Mouse (Mus musculus) neural tube, postnatal 0 days (tissue): ENCODE data around the gene Ptpn23. TPM values are rescaled to one million over a fixed set of nuclear protein-coding genes. Genes with fewer than 3 reads are reported as not detected.

Experiments used
- polyA plus RNA-seq: library from polyadenylated mRNA; unstranded; fragments of >200 nt; fragmentation: Nextera tagmentation; extraction: Ambion mirVana; gene quantifications from 2 replicates; pipeline ENCODE4 v1.2.1, GENCODE M21; 2015

Ptpn23 gene
- 14.0 and 18.4 TPM in 2 replicates for polyA plus RNA-seq

GRCm38 (mm10) chr9:110408099-110408773 is at the start of gene Ptpn23:
Gene Ptpn23, minus strand, starts transcription at chr9:110408213.

GRCm38 (mm10) chr9:110419511-110420112 is 11.6 kb upstream of the Ptpn23 start, which contains the start of gene Ngp:
Gene Ngp, plus strand, starts transcription at chr9:110419747.

Other genes starting within 250 kb of the Ptpn23 start
- gene Cspg5, start 164.4 kb downstream of the Ptpn23 start, polyA plus RNA-seq, result 295 and 306 TPM in 2 replicates
- gene Elp6, start 103.0 kb downstream of the Ptpn23 start, polyA plus RNA-seq, result 22.5 and 29.3 TPM in 2 replicates
- 48.0 and 54.5 TPM in 2 replicates for gene Scap, start 74.9 kb downstream of the Ptpn23 start, polyA plus RNA-seq
- gene Ngp, start 11.5 kb upstream of the Ptpn23 start, polyA plus RNA-seq, result 0.56 and 2.1 TPM in 2 replicates
- 16.3 and 19.2 TPM in 2 replicates for gene Klhl18, start 68.5 kb upstream of the Ptpn23 start, polyA plus RNA-seq
- 3.1 and 3.5 TPM in 2 replicates for gene Kif9, start 68.7 kb upstream of the Ptpn23 start, polyA plus RNA-seq
- gene Setd2, start 124.4 kb upstream of the Ptpn23 start, polyA plus RNA-seq, result 25.1 and 28.1 TPM in 2 replicates
- gene Nradd, start 216.2 kb upstream of the Ptpn23 start, polyA plus RNA-seq, result 20.0 and 21.8 TPM in 2 replicates
- 3.2 and 4.8 TPM in 2 replicates for gene Nbeal2, start 245.9 kb upstream of the Ptpn23 start, polyA plus RNA-seq
- 101 and 106 TPM in 2 replicates for gene Ccdc12, start 248.3 kb upstream of the Ptpn23 start, polyA plus RNA-seq